Mouse (Mus musculus) testis, postnatal 14 days (tissue): Measurements from ENCODE around the gene Faiml.

Experiments
- DNase-seq: peaks from one replicate; pipeline ENCODE4 v3.0.0; 2021; ENCODE audit warnings: low spot score

The Faiml gene

GRCm38 (mm10) chr9:99237139-99237538, at the start of gene Faiml:
Faiml (minus strand) TSS chr9:99237239.
- peak; percentile 19 for DNase-seq

GRCm38 (mm10) chr9:99258891-99259290, 21.9 kb upstream of the Faiml start:
- DNase-seq: no peak

DNA sequence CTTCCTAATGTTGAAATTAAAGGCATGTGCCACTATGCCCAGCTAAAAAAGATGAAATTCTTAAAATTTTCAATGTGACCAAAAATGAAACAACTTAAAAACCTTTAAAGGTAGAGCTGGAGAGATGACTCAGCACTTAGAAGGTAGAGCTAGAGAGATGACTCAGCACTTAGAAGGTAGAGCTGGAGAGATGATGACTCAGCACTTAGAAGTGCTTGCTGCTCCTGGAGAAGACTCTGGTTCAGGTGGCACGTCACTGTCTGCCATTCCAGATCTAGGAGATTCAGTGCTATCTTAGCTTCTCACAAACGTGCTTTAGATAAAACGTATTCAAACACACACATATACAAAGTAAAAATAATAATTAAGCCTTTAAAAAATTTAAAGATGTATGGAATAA, 19.8 kb upstream of the Faiml start:
- no peak for DNase-seq

DNA sequence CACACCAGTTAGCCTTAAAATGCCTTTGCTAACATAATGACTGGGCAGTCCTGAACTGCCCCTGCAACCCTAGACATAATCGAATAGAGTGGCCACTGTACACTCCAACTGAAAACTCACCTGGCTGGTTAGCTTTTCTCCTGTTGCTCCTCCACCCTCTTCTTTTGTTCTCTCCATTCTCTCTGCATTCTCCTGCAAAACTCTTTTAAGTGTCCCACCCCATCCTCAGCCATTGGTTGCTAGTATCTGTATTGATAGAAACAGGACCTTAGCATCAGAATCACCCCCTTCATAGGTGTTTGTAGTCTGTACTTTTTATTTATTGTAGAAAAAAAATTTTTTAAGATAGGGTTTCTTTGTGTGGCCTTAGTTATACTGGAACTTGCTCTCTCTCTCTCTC, 19.2 kb upstream of the Faiml start:
- DNase-seq: no peak

- no peak for DNase-seq
These were observed 16.8 kb upstream of the Faiml start for GRCm38 (mm10) chr9:99253861-99254260.

DNA sequence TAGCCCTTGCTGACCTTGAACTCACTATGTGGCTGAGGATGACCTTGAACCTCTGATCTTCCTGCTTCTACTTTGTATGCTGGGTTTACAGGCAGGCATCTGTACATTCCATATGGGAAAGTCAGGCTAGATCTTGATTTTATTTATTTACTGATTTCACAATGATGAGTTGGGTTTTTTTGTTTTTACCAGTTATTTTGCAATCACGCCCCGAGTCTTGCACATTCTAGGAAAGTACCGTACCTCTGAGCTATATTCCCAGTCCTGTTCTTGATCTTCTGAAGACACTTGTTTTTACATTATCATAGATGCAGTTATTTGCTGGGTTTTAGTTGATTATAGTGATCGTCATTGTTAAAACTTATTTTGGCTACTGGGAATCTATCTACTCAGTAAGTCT, 11.9 kb upstream of the Faiml start:
- DNase-seq: no peak

GRCm38 (mm10) chr9:99248304-99248703, 11.3 kb upstream of the Faiml start:
- DNase-seq: no peak

DNA sequence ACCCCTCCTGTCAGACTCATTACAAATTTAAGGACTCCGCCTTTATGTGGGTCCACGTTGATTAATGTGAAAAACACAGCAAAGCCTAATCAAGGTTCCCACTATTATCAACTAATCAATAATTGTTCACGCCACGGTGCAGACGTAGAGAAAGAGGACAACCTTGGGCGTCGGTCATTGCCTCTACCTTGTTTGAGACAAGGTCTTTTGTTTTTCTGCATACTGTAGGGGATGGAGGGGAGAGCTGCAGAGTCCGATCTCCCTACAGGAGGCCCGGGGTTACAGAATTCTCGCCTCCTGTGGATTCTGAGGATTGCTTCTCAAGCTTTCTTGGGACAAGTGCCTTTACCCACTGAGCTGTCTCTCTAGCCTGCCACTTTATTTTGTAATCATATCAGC, 6.9 kb upstream of the Faiml start:
- DNase-seq: peak; percentile 13

DNA sequence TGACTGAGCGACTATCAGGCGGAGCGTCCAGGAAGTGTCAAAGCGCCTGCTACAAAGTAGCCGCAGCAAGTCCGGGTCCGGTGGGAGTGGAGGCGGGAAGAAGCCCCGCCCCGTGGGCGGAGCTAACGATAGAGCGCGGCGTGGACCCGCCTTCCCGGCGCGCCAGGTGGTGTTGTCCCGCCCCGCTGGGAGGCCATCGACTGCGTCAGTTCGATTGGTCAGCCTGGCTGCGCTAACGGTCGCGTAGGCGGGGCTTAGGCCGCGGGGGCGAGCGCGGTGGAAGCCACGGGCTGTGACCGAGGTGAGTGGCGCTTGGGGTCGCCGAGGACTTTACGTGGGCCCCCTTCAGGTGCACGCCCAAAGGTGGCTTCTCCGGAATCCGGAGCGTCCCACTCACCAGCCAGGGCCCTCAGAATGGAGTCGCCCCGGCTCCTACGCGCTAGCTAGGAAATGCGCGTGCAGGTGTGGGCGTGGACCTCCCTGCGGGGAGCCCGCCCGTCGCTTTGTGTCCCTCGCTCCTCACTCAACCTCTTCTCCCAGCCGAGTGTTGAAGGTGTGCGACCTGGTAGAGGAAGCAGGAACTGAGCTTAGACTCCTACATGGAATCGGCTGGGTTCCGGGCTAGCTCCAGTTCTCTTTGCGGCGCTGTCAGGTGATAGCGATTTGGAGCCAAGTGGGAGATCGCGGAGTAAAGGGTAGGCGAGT, 6.3 kb upstream of the Faiml start, which contains the start of gene Cep70:
Gene Cep70, plus strand, starts transcription at position 178 of the 705 bp plus-strand sequence.
- DNase-seq: peak; percentile 98

DNA sequence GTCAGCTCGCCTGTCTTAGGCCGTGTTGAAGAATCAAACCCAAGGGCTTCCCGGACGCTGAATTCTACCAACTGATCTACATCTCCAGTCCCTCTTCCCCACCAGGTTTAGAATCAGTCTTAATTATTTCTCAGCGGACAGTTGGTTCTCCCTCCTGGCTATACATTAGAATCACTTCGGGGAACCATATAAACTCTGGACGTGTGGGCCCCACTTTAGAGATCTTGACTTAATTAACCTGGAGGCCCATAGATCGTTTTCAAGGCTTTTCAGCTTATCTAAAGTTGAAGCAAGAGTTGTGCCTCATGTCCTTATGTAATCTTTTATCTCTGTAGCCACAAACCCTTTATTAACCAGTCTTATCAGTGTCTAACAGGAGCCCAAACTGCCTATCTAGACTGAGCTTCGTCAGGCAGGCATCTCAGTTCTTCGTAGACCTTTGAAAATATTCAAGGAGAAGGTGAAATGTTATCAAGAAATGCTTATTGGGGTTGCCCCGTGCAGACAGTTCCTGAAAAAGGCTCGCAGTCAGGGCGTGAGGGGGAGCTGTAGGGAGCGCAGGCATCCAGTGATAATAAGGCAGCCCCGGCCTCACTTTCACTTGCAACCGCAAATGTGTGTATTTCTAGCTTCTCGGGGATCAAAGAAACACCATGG, 5.6 kb upstream of the Faiml start:
- no peak for DNase-seq

GRCm38 (mm10) chr9:99242035-99242434, 5.0 kb upstream of the Faiml start:
- DNase-seq: peak; percentile 49

GRCm38 (mm10) chr9:99240571-99240970, 3.5 kb upstream of the Faiml start:
- no peak for DNase-seq

GRCm38 (mm10) chr9:99239256-99239655, 2.2 kb upstream of the Faiml start:
- no peak for DNase-seq

DNA sequence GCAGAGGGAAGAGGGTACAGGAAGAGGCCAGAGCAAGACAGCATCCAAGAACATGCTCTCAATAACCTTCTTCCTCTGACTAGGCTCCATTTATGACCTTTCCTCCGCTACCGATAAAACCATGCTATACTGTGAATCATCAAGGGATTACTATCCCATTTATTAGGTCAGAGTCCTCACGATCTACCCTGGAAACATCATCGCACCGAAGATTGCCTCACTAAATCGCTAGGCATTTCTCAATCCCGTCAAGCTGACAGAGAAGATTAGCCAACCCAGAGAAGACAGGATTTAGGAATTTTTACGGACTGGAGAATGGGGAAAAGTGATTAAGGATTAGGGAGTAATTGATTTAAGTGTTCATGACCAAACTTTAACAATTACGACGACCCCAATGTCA, 1.2 kb upstream of the Faiml start:
- no peak for DNase-seq

- DNase-seq: no peak
These were observed 7.6 kb downstream of the Faiml start for GRCm38 (mm10) chr9:99229450-99229849.

DNA sequence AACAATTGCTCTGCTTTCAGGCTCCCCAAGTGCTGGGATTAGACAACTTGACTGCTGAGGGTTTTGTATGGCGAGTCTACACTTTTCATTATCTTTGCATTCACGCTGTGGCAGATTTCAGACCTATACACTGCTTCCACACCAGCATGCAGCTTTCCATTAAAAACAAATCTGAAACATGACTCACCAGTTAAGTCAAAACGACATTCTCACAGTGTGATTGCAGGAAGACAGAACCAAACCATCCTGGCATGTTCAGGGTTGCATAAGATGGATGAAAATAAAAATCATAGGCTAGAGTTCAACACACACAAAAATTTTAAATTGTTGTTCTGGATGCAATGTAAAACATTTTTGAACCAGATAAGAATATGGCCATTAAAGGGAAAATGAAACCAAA, 12.5 kb downstream of the Faiml start:
- no peak for DNase-seq

DNA sequence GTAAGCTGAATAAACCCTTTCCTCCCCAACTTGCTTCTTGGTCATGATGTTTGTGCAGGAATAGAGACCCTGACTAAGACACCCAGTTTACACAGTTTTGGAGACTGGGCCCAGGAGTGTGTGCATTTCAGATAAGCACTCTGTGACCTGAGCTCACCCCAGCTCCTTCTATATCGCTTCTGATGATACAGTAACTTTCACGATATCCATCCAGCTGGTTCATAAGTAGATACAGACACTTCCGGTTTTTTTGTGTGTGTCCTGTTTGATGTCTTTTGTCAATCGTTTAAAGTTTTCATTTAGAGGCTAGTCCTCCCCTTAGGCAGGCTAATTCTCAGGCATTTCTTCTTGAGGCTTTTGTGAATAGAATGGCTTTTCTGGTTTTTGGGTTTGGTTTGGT, 15.4 kb downstream of the Faiml start:
- no peak for DNase-seq

DNA sequence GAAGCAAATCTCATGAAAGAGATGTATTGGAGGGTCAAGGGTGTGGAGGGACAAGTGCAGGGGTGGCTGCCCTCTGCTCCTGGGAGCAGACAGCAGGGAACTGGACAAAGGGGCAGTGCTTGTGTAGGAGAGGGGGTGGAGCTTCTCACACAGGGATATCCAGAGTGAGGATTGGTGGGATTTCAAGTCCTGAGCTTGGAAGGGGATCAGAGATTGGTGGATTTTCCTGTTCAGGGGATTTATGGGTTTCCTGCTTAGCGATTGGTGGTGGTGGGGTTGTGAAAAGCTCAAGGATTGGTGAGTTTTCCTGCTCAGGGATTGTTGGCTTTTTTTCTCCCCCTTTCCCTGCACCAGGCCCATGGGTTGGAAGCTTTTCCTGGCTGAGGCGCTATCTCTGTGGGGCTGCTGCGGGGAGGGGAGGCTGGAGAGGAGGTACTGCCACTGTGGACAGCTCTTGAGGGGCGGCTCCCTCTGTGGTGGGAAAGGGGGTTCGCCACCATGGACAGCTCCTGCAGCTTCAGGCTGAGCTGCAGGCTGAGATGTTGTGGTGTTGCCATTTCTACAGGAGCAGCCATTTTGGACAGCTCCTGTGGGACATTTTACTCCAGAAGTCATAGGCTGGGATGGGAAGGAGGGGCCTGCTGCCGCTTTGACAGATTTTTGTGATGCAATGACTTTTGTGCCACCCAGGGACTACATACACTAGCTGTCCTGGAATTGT, 18.9 kb downstream of the Faiml start:
- DNase-seq: peak; percentile 61

DNA sequence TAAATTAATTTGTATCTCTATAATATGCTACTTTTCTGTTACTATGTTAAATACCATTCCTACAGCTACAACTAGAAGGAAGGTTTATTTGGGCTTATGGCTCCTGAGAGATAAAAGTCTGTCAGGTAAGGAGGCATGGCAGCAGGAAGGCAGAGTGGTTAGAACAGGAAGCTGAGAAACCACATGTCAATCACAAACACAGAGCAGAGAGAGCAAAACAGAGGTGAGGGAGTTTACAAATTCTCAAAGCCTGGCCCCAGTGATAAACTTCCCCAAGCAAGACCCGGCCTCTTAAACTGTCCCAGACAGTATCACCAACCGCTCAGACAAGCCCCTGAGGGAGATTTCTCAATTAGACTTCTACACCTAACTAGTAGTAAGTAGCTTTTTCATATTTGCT, 20.9 kb downstream of the Faiml start:
- no peak for DNase-seq

DNA sequence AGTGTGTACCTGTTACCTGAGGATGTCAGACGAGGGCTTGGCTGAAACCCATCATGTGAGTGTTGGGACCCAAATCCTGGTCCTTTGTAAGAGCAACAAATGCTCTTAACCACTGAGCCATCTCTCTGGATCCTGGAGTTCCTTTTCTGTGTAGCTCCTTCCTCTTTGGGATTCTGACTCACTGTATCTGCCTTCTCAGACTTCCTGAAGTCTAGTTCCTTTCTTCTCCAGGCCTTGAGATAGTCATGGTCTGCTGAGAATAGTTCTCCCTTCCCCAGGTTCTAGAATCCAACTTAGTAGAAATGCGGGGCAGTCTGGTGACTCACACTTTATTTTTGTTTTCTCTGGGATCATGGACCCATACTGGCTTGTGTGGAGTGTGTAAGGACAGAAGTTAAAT, 24.4 kb downstream of the Faiml start:
- no peak for DNase-seq

DNA sequence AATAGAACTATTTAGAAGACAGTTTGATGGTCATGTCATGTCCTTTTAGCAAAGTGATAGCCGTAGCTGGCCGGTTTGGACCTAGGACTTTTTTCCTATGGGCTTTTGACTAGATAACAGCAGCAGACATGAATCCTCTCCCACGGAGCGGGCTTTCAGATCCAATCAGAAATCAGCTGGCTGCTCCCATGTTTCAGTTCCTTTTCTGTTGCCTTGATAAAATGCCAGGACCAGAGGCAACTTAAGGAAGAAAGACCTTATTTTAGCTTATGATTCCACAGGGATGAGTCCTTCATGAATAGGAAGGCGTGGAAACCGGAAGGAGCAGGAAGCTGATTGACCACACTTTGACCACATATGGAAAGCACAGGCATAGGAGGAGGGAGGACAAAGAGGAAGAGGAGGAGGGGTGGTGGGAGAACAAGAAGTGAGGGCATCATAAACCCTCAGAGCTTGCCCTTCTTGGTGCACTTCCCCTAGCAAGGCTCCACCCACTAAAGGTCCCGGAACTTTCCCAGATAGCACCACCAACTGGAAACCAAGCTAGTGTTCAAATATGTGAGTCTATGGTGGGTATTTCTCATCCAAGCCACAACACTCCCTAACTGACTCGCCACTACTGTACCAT, 53.9 kb downstream of the Faiml start:
- no peak for DNase-seq

GRCm38 (mm10) chr9:99182121-99182520, 54.9 kb downstream of the Faiml start:
- DNase-seq: no peak

GRCm38 (mm10) chr9:99180272-99180671, 56.8 kb downstream of the Faiml start:
- DNase-seq: no peak
